Mouse (Mus musculus): ENCODE results near the gene Cyb561d2.
"Not testable (repeated sequence)": the region's sequence is repeated elsewhere in the genome, so short reads cannot be mapped to it uniquely, and the experiment has no call there.

The Cyb561d2 gene

GRCm38 (mm10) chr9:107571534-107572326 lies 29.7 kb upstream of the Cyb561d2 start:
- DNase-seq (ENCODE audit: low spot score in 2 of 2) = peak in 1 of 2 experiments; percentile 69

GRCm38 (mm10) chr9:107570845-107571244 lies 28.9 kb upstream of the Cyb561d2 start:
- no peak for DNase-seq (ENCODE audit: low spot score in 2 of 2)

- DNase-seq (ENCODE audit: low spot score in 2 of 2) = no peak
Observed at GRCm38 (mm10) chr9:107570016-107570415, 28.0 kb upstream of the Cyb561d2 start.

DNA sequence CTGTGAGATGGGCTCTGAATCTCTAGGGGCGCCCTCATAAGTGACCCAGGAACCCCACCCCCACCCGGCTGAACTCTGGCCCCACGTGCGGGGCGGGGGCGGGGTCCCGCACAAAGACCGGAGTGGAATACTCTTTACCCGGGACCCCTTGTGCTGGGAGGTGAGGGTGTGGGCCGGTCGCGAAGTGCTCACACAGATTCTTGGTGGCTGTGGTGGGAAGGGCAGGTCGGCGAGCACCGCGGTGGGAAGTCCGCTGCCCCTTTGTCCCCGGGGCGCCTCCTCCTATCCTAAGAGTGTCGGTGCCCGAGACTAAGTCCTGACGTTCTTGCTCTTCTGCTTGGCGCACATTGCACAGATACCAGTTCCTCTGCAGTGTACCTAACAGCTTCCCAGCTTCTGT lies 27.3 kb upstream of the Cyb561d2 start:
- DNase-seq (ENCODE audit: low spot score in 2 of 2) = no peak

DNA sequence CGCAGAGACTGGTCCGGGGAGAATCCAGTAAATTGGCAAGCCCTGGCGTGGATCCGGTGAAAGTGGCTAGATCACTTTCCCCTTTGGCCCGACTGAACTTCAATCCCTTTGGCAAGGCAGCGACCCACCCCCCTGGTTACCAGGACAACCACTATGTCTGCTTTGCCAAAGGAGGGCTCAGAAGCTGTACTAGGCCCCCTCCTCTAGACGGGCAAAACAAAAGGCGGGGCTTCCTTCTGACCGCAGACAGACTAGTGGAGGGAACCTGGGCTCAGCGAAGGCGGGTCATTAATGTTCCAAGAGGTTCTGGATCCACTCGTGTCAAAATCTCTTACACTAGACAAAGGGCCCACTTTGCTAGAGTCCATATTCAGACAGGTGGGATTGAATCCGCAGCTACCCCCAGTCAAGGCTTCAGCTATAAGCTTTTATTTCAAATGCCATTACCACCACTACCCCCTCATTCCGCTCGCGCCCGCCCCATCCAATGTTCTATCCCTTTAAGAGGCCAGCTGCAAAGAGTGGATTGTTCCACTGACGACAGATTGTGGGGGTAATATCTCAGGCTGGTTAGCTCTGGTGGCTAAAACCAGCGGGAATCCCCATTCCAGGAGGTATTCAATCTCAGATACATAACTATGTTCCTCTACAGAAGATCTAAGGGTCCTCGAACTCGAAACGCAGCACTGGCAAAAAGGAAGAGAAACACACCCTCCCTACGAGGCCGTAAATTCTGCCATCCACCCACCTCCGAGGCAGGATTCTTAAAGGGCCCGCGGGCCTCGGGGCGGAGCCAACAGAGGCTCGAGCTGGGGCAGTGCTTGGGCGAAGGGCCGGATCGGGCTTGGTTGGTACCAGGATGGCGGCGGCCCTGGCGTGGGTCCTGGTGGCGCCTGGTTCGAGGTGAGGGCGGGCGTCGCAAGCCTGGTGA lies 26.6 kb upstream of the Cyb561d2 start:
- peak; percentile 85 to 90 for DNase-seq (ENCODE audit: low spot score in 2 of 2)

- peak in 1 of 2 experiments; percentile 64 for DNase-seq (ENCODE audit: low spot score in 2 of 2)
Observed at GRCm38 (mm10) chr9:107567702-107568319, 25.8 kb upstream of the Cyb561d2 start, which contains the start of gene Hyal2. TSS of gene Hyal2 (plus strand) at chr9:107567945.

DNA sequence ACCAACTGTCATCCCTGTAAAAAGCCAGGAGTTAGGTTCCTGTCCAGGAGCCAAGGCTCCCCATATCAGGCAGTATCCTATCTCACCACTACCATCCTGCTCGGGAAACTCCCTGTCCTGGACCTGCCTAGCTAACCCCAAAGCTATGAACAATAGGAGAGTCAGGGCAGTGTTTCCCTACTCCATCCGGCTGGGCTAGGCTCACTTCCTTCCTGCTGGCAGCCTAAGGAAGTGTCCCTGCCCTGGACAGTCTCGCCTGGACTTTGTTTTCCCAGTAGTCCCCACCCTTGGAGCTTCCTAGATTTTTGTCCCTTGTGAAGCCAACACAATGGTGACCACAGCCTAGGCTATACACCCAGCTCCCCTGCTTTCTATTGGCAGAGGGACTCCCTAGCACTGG lies 24.9 kb upstream of the Cyb561d2 start:
- peak; percentile 81 to 92 for DNase-seq (ENCODE audit: low spot score in 2 of 2)

DNA sequence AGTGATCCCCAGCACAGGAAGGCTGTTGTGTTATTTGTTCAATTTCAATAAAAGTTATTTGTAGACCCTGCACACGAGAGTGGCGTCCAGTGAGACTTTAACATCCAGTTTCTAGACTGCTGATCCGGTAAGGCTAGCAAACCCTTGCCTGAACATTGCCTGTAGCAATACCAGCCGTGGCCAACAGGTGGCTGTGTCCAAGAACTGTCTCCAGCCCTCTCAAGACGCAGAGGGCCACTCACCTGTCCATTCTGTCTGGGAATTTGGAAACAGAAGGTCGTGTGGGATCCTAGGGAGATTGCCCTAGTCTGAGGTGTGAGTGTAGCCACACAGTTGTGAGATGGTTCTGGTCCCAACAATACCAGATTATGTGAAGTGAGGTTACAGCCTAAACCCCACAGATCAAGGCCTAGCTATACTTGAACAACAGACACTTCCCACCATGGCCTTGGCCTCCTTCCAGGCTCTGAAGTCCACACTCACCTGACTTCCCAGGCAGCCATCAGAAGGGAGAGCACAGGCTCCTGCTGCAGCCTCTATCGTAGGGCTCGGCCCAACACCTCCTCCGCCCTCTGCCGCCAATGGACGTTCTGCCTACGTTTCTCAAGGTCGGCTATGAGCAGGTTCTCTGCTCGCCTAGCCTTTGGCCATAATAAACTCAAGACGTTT lies 24.2 kb upstream of the Cyb561d2 start:
- peak; percentile 77 to 81 for DNase-seq (ENCODE audit: low spot score in 2 of 2)

- not testable (repeated sequence) for DNase-seq (ENCODE audit: low spot score in 2 of 2)
Observed at GRCm38 (mm10) chr9:107565556-107565955, 23.6 kb upstream of the Cyb561d2 start.

DNA sequence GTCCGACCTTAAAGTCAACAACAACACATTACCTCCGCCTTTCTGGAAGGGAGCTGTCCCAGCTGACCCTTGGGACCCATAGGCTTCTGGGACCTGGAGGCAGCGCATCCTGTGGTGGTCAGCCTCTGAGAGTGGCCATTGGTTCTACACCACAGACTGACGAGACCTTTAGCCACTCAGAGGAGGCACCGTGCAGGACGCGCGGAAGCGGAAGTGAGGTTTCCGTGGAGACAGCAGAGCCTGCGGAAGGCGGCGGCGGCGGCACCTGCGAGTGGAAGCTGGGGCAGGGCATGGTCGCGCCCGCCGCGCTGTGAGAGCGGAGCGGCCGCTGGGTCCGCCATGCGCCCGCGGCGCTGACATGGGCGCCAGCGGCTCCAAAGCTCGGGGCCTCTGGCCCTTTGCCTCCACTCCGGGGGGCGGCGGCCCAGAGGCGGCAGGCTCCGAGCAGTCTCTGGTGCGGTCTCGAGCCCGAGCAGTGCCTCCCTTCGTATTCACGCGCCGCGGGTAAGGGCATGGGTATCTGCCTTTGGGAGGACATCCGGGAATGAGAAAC lies 21.1 kb upstream of the Cyb561d2 start, which contains the start of gene Tusc2:
Tusc2 (plus strand) TSS at position 227 of the 553 bp plus-strand sequence.
- DNase-seq (ENCODE audit: low spot score in 2 of 2) = peak; percentile 96 to 98

- no peak for DNase-seq (ENCODE audit: low spot score in 2 of 2)
Observed at GRCm38 (mm10) chr9:107556346-107556745, 14.4 kb upstream of the Cyb561d2 start.

- no peak for DNase-seq (ENCODE audit: low spot score in 2 of 2)
Observed at GRCm38 (mm10) chr9:107555701-107556100, 13.7 kb upstream of the Cyb561d2 start.

DNA sequence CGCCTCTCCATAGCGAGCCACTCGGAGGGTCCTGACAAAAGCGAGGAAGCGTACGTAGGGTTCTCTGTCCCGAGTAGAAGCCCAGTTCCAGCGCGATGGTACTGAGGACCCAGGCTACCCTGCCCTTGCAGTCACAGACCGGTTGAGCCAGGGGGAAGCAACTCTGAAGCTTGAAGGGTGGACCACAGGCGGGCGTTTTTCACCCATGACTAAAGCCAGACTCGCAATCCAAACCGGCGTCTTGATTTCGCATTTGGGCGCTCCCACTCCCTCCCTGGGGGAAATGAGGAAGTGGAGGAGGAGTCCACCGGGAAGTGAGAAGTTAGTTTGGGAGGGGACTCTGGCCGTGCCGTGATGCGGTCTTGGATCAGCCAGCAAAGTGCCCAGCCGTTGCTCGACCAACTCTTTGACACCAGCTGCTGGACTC lies 13.1 kb upstream of the Cyb561d2 start:
- DNase-seq (ENCODE audit: low spot score in 2 of 2) = peak; percentile 89 to 90

GRCm38 (mm10) chr9:107554319-107554825 lies 12.4 kb upstream of the Cyb561d2 start:
- peak; percentile 94 to 96 for DNase-seq (ENCODE audit: low spot score in 2 of 2)

GRCm38 (mm10) chr9:107553541-107554318 lies 11.7 kb upstream of the Cyb561d2 start:
- no peak for DNase-seq (ENCODE audit: low spot score in 2 of 2)

GRCm38 (mm10) chr9:107552690-107553393 lies 10.8 kb upstream of the Cyb561d2 start:
- DNase-seq (ENCODE audit: low spot score in 2 of 2) = no peak

DNA sequence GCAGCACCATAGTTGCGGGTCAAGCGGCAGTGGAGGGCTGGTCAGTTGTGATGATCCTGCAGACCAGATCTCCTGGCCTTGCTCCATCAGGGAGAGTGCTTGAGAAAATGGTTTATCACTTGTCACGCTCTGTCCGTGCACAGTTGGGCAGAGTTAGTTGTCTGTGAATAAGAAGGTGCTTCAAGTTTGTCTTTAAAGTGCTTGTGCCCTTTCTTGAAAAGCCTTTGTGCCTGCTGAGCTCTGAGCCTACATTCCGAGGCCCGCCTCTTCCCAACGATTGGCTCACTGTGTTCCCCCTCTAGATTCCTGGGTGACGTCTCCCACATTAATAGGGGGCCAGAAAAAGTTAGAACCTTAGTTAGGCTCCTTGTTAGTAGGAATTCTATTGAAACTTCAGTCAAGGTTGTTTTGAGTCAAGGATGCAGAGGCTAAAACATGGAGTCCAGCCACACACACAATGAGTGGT lies 9.9 kb upstream of the Cyb561d2 start:
- DNase-seq (ENCODE audit: low spot score in 2 of 2) = no peak

- DNase-seq (ENCODE audit: low spot score in 2 of 2) = peak; percentile 79 to 80
Observed at GRCm38 (mm10) chr9:107551117-107551889, 9.3 kb upstream of the Cyb561d2 start, which contains the start of gene Rassf1. TSS of gene Rassf1 (plus strand) at chr9:107551555.
